Mouse (Mus musculus) left cerebral cortex, postnatal 10 days (tissue): ENCODE data around the gene Gm9573. TPM values are rescaled to one million over a fixed set of nuclear protein-coding genes. Genes with fewer than 3 reads are reported as not detected.

Source experiments
- total RNA-seq, 2 experiments: library from RNA; stranded (reverse); gene quantifications; 2 replicates each; pipeline ENCODE4 v1.2.3; 2021

Gm9573 gene
- total RNA-seq, 2 experiments from 2014 or later = not detected

Other genes with a start within 250 kb of the Gm9573 start
- gene H2-Q4, start 247.0 kb downstream of the Gm9573 start, total RNA-seq = 1 to 10 TPM in 1 of 2 experiments, under 1 TPM in 1; 0.56 to 1.4 TPM
- not detected for gene H2-Q6, start 201.8 kb downstream of the Gm9573 start, total RNA-seq
- gene H2-Q7, start 187.5 kb downstream of the Gm9573 start, total RNA-seq = under 1 TPM in 1 of 2 experiments, not detected in 1; 0.55 TPM
- not detected for gene H2-Q10, start 156.5 kb downstream of the Gm9573 start, total RNA-seq
- not detected for gene Pou5f1, start 120.6 kb downstream of the Gm9573 start, total RNA-seq
- 1 to 10 TPM; 5.7 to 8.5 TPM for gene Tcf19, start 109.8 kb downstream of the Gm9573 start, total RNA-seq
- gene Cchcr1, start 109.5 kb downstream of the Gm9573 start, total RNA-seq = 1 to 10 TPM; 6.4 to 7.4 TPM
- under 1 TPM; 0.43 to 0.59 TPM for gene Psors1c2, start 93.4 kb downstream of the Gm9573 start, total RNA-seq
- under 1 TPM; 0.41 to 0.47 TPM for gene Cdsn, start 74.5 kb downstream of the Gm9573 start, total RNA-seq
- not detected for gene 2300002M23Rik, start 59.2 kb downstream of the Gm9573 start, total RNA-seq
- not detected for gene Sfta2, start 25.1 kb downstream of the Gm9573 start, total RNA-seq
- gene Mucl3, start 17.1 kb upstream of the Gm9573 start, total RNA-seq = not detected
- gene Vars2, start 41.0 kb upstream of the Gm9573 start, total RNA-seq = 10 to 100 TPM; 31.2 to 42.6 TPM
- 10 to 100 TPM; 23.5 to 24.1 TPM for gene Gtf2h4, start 47.1 kb upstream of the Gm9573 start, total RNA-seq
- 10 to 100 TPM; 39.6 to 40.1 TPM for gene Ddr1, start 78.0 kb upstream of the Gm9573 start, total RNA-seq
- 1 to 10 TPM; 5.4 to 5.8 TPM for gene Ier3, start 195.0 kb upstream of the Gm9573 start, total RNA-seq
- 100 to 1,000 TPM; 171 to 178 TPM for gene Flot1, start 196.6 kb upstream of the Gm9573 start, total RNA-seq
- 1,000 to 10,000 TPM; 1,429 to 1,573 TPM for gene Tubb5, start 211.7 kb upstream of the Gm9573 start, total RNA-seq
- 10 to 100 TPM; 12.5 to 19.1 TPM for gene Mdc1, start 214.9 kb upstream of the Gm9573 start, total RNA-seq
- 10 to 100 TPM in 1 of 2 experiments, 1 to 10 TPM in 1; 6.0 to 11.8 TPM for gene Nrm, start 234.7 kb upstream of the Gm9573 start, total RNA-seq
- gene Ppp1r18, start 239.0 kb upstream of the Gm9573 start, total RNA-seq = 10 to 100 TPM; 20.6 to 23.6 TPM